Mouse (Mus musculus): ENCODE results near the gene Gsg1l.

DNA sequence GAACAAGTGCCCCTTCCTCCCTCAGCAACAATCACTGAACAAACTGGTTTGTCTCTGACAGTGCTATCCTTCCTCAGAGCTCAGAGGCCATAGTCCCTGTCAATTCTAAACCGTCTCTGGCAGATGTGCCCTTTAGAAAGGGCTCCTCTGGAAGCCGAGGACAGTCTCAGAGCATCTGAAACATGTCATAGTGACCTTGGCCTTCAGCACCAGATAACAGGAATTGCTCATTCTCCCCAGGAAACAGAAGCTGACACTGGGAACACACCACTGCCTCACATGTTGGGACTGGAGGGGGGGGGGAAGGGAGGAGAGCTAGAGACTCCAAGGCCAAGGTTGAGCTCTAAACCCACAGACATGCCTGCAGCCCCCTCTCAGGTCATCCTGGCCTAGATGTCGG, 113.1 kb downstream of the Gsg1l start:
- TF ChIP-seq GATA1 (IDR thresholded peaks at IDR 0.05; ENCODE audit: low read length) (no peak), TAL1 (IDR thresholded peaks at IDR 0.05; ENCODE audit: low read length) (no peak)

All from erythroblast, embryonic 14.5 days (primary cell).